Mouse (Mus musculus) ovary, postnatal 14 days (tissue): ENCODE data around the gene Rab11fip5.
A peak's percentile ranks its signal among the peaks of the same experiment; 100 is the strongest.

Experiments
- DNase-seq: peaks from one replicate; pipeline ENCODE4 v3.0.0; 2022; ENCODE audit warnings: low spot score

The Rab11fip5 gene

DNA sequence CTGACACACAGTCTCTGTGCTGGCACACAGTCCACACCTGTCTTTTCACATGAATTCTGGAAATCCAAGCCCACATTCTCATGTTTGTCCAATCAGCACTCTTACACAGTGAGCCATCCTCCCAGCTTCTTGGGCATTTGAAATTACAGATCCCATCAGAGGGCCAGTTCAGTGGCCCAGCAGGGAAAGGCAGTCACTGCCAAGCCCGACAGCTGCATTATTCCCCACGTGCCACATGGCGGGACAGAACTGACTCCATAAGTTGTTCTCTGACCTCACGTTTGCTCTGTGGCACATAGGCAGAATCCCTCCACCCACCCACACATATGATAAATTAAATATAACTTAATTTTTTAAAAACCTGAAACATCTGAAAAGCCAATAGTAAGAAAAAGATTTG lies 66.5 kb downstream of the Rab11fip5 start:
- no peak for DNase-seq

DNA sequence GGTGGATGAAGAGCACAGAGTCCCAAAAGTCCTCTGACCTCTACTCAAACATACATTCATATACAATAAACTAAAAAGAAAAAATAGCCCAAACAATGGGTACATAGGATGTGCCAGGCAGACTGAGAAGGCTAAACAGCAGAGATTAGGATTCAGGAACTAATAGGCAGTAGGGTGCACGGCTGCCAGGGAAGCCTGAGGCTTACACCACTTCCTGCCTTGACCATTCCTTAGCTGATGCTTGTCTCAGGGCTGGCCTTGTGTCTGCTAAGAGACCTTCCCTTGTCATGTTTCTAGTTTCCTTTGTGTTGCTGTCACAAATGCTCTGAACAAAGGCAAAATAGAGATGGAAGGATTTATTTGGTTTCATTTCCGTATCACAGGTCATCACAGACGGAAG lies 68.1 kb downstream of the Rab11fip5 start:
- no peak for DNase-seq

GRCm38 (mm10) chr6:85305826-85306225 lies 68.6 kb downstream of the Rab11fip5 start:
- no peak for DNase-seq

GRCm38 (mm10) chr6:85304966-85305365 lies 69.5 kb downstream of the Rab11fip5 start:
- no peak for DNase-seq

- peak; percentile 60 for DNase-seq
Measured at GRCm38 (mm10) chr6:85302326-85303055, 71.9 kb downstream of the Rab11fip5 start.

DNA sequence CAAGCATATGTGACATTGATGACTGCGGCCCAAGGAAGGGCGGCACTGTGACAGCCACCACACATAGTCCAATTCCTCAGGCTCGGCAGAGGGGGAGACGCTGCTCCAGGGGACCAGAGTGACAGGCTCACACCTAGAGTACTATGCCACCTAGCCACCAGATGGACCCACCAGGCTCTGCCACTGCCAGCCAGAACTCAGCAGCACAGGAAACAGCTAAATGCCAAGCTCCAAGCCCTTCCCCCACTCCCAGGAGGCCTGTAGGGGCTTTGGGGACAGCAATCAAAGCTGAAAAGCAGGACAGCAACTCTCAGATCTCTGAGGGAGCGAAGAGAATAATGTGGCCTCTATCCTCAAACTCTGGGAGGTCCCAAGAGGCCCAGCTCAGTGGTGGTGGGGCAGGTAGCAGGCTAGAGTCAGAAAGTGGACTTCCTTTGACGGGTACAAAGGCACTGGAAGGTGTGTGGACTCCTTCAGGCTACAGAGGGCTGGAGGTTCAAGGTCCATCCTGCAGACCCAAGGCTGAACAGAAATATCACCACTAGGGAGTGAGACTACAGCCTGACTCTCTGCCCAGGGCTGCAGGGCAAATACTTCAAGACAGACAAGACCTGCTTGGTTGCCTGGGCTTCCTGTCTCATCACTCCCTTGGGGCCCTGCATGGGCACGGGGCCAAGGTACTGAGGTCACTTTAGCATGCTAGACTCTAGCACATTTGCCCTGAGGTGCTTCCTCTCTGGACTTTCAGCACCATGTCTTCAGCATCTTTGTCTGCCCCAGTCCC lies 78.9 kb downstream of the Rab11fip5 start:
- peak; percentile 33 for DNase-seq

- no peak for DNase-seq
Measured at GRCm38 (mm10) chr6:85294004-85294379, 80.4 kb downstream of the Rab11fip5 start.

- DNase-seq = no peak
Measured at GRCm38 (mm10) chr6:85293255-85294003, 81.0 kb downstream of the Rab11fip5 start.

DNA sequence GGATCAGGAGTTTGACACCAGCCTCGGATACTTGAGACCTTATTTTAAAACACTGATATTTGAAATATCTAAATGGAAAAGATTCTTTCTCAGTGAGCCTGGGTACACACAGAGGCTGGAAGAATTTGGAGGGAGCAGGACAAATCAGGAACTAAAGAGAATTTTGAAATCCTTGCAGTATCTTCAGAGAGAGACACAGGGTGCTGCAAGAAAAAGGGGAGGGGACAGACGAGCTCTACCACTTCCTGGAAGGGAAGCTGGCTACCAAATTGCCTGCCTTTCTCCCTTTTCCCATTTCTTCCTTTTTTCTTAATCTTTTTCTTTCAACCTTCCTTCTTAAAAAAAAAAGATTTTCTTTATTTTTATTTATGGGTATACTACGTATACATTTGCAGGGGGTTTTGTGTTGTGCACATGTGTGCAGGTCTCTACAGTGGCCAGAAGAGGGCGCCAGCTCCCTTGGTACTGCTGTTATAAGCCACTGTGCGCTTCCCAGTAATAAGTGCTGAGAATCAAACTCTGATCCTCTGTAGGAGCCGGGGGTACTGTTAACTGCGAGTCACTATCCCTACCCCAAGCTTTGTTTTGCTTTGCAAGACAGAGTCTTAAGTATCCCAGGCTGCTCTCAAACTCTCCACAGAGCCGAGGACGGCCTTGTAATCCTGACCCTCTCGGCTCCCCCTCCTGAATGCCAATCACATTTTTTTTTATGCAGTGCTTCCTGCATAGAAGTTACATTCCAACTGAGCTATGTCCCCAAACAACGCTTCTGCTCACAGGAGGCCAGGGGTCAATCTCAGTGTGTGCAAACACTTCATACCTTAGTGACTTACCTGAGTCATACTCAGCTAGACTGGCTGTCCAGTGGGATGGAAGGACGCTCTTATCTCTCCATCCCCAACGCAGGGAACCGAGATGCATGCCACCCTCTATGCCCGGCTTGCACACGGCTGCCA lies 83.3 kb downstream of the Rab11fip5 start:
- DNase-seq = no peak

DNA sequence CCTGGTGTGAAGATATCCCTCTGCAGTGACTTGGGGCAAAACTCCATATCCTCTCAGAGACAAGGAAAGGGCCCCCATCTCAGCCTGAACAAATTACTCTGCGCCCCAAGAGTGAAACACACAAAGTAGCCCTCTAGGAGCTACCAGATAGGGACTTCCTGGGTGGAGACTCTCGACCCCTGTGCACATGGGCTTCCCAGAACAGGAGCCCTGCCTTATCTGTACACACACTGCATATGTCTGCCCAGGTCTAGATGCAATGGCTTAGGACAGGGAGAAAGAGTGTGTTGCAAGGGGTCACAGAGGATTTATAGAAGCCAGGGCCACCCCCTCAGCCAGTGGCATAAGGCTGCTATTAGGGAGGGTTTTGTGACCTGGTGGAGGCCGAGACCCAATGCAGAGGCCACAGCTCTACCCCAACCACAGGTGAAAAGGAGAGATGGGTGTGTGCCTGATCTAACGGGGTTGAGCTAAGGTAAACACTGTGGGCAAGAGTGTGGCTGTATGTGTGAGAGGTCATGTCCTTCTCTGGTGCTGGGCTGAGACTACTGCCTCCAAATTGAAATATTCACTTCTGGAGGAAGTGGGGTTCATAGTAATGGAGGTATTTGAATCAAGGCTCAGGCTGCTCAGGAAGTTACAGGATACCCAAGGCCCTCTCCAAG lies 86.1 kb downstream of the Rab11fip5 start:
- no peak for DNase-seq

- no peak for DNase-seq
Measured at GRCm38 (mm10) chr6:85286283-85287047, 88.0 kb downstream of the Rab11fip5 start.
